Mouse (Mus musculus): ENCODE measurements around the gene Nt5c3b. TPM values are rescaled to one million over a fixed set of nuclear protein-coding genes. Genes with fewer than 3 reads are reported as not detected.

Gene Nt5c3b
- total and polyA plus RNA-seq, 2 experiments from 2014 or later, result 63.0 to 113 TPM

- Histone ChIP-seq H3K36me3 (ENCODE audit: insufficient read depth) (peaks cover 19% of the 10 kb centered on the region), H3K4me3 (ENCODE audit: low read depth, low read length) (peak within 1 kb of the TSS; percentile 89), H3K27ac (ENCODE audit: low read depth, low read length) (peak within 1 kb of the TSS; percentile 93), H3K9me3 (ENCODE audit: low read length) (no peaks in the 10 kb centered on the region), H3K4me2 (ENCODE audit: low read depth) (peak within 1 kb of the TSS; percentile 72), H3K4me1 (ENCODE audit: insufficient read depth) (peaks cover 16% of the 10 kb centered on the region), H3K27me3 (ENCODE audit: insufficient read depth, low read length) (no peaks in the 10 kb centered on the region), H3K9ac (peak within 1 kb of the TSS; percentile 91)
- peak; percentile 97 for ATAC-seq
- WGBS, result under 1% methylated on average over 80 of the region's 83 CpGs
- peak; percentile 97 for DNase-seq
- TF ChIP-seq CTCF (IDR thresholded peaks at IDR 0.05; ENCODE audit: low read depth), result peak; percentile 82
Observed at GRCm38 (mm10) chr11:100472197-100472934, 30.8 kb upstream of the Nt5c3b start, which contains the start of gene Klhl11. Gene Klhl11 (minus strand): TSS chr11:100472741.

GRCm38 (mm10) chr11:100471352-100472196 is 30.0 kb upstream of the Nt5c3b start:
- peaks cover 11% of the 10 kb centered on the region for H3K36me3 ChIP-seq (ENCODE audit: insufficient read depth)
- H3K27ac ChIP-seq (ENCODE audit: low read depth, low read length), result peak overlapping the region; percentile 93
- peak overlapping the region; percentile 89 for H3K4me3 ChIP-seq (ENCODE audit: low read depth, low read length)
- H3K4me2 ChIP-seq (ENCODE audit: low read depth), result peak overlapping the region; percentile 72
- ATAC-seq, result peak; percentile 34
- H3K4me1 ChIP-seq (ENCODE audit: insufficient read depth), result peaks cover 16% of the 10 kb centered on the region
- no peaks in the 10 kb centered on the region for H3K9me3 ChIP-seq (ENCODE audit: low read length)
- 3% methylated on average over 30 of the region's 30 CpGs for WGBS
- no peak for TF ChIP-seq CTCF (IDR thresholded peaks at IDR 0.05; ENCODE audit: low read depth)
- no peaks in the 10 kb centered on the region for H3K27me3 ChIP-seq (ENCODE audit: insufficient read depth, low read length)
- peak; percentile 47 for DNase-seq
- H3K9ac ChIP-seq, result peak overlapping the region; percentile 91

GRCm38 (mm10) chr11:100465833-100466232 is 24.2 kb upstream of the Nt5c3b start:
- peaks cover 11% of the 10 kb centered on the region for H3K4me1 ChIP-seq (ENCODE audit: insufficient read depth)
- H3K27me3 ChIP-seq (ENCODE audit: insufficient read depth, low read length), result no peaks in the 10 kb centered on the region
- no peak overlapping the region for H3K4me3 ChIP-seq (ENCODE audit: low read depth, low read length)
- ATAC-seq (no peak), DNase-seq (no peak)
- WGBS, result 88% methylated on average over 1 of the region's 1 CpGs
- no peak for TF ChIP-seq CTCF (IDR thresholded peaks at IDR 0.05; ENCODE audit: low read depth)
- peaks cover 23% of the 10 kb centered on the region for H3K36me3 ChIP-seq (ENCODE audit: insufficient read depth)
- no peak overlapping the region for H3K4me2 ChIP-seq (ENCODE audit: low read depth)
- H3K9ac ChIP-seq, result no peak overlapping the region
- H3K9me3 ChIP-seq (ENCODE audit: low read length), result no peaks in the 10 kb centered on the region
- H3K27ac ChIP-seq (ENCODE audit: low read depth, low read length), result no peak overlapping the region

GRCm38 (mm10) chr11:100465229-100465792 is 23.7 kb upstream of the Nt5c3b start:
- peaks cover 25% of the 10 kb centered on the region for H3K36me3 ChIP-seq (ENCODE audit: insufficient read depth)
- H3K4me3 ChIP-seq (ENCODE audit: low read depth, low read length), result no peak overlapping the region
- no peak overlapping the region for H3K27ac ChIP-seq (ENCODE audit: low read depth, low read length)
- peaks cover 6% of the 10 kb centered on the region; the same call in 1 of the 2 replicates for H3K4me1 ChIP-seq (ENCODE audit: insufficient read depth)
- no peaks in the 10 kb centered on the region for H3K9me3 ChIP-seq (ENCODE audit: low read length)
- 91% methylated on average over 1 of the region's 1 CpGs for WGBS
- no peak overlapping the region for H3K4me2 ChIP-seq (ENCODE audit: low read depth)
- DNase-seq, result no peak
- H3K27me3 ChIP-seq (ENCODE audit: insufficient read depth, low read length), result no peaks in the 10 kb centered on the region
- H3K9ac ChIP-seq, result no peak overlapping the region
- TF ChIP-seq CTCF (IDR thresholded peaks at IDR 0.05; ENCODE audit: low read depth), result no peak
- no peak for ATAC-seq

- Histone ChIP-seq H3K9ac (no peak overlapping the region), H3K36me3 (ENCODE audit: insufficient read depth) (peaks cover 27% of the 10 kb centered on the region), H3K9me3 (ENCODE audit: low read length) (no peaks in the 10 kb centered on the region), H3K4me3 (ENCODE audit: low read depth, low read length) (no peak overlapping the region), H3K27ac (ENCODE audit: low read depth, low read length) (no peak overlapping the region), H3K4me2 (ENCODE audit: low read depth) (no peak overlapping the region), H3K4me1 (ENCODE audit: insufficient read depth) (no peaks in the 10 kb centered on the region), H3K27me3 (ENCODE audit: insufficient read depth, low read length) (no peaks in the 10 kb centered on the region)
- WGBS, result 77% methylated on average over 10 of the region's 10 CpGs
- TF ChIP-seq CTCF (IDR thresholded peaks at IDR 0.05; ENCODE audit: low read depth), result no peak
- ATAC-seq (no peak), DNase-seq (no peak)
Observed at GRCm38 (mm10) chr11:100462699-100463098, 21.1 kb upstream of the Nt5c3b start.

- ATAC-seq, result no peak
- no peak overlapping the region for H3K4me3 ChIP-seq (ENCODE audit: low read depth, low read length)
- H3K27me3 ChIP-seq (ENCODE audit: insufficient read depth, low read length), result no peaks in the 10 kb centered on the region
- no peak overlapping the region for H3K9ac ChIP-seq
- 90% methylated on average over 5 of the region's 5 CpGs for WGBS
- H3K4me2 ChIP-seq (ENCODE audit: low read depth), result no peak overlapping the region
- peaks cover 19% of the 10 kb centered on the region for H3K36me3 ChIP-seq (ENCODE audit: insufficient read depth)
- TF ChIP-seq CTCF (IDR thresholded peaks at IDR 0.05; ENCODE audit: low read depth), result no peak
- DNase-seq, result no peak
- H3K27ac ChIP-seq (ENCODE audit: low read depth, low read length), result no peak overlapping the region
- H3K4me1 ChIP-seq (ENCODE audit: insufficient read depth), result no peaks in the 10 kb centered on the region
- H3K9me3 ChIP-seq (ENCODE audit: low read length), result no peaks in the 10 kb centered on the region
Observed at GRCm38 (mm10) chr11:100457711-100458110, 16.1 kb upstream of the Nt5c3b start.
